Mouse (Mus musculus) adrenal gland, adult (tissue): ENCODE measurements at regions not wholly inside any gene's neighbourhood (a gene's known extent, or its start where the extent isn't known, plus 50 kb on each side); places are given as distances from the start of the nearest gene placed in this dataset.

Experiments
- DNase-seq, 2 experiments: peaks; one replicate each; pipeline ENCODE4 v3.0.0; 2022 to 2023; ENCODE audit warnings: low spot score in 1 of 2; ENCODE audit not compliant: inconsistent age in 2 of 2

- no peak for DNase-seq
Observed at GRCm38 (mm10) chr5:46330880-46331279, 473.5 kb upstream of the Lcorl start.
